Mouse (Mus musculus): Measurements from ENCODE around the gene March8. TPM values are rescaled to one million over a fixed set of nuclear protein-coding genes. Genes with fewer than 3 reads are reported as not detected.

Gene March8
- polyA plus RNA-seq (2014; fragmentation: Nextera tagmentation; extraction: Ambion mirVana) = 28.6 and 40.0 TPM in 2 replicates

DNA sequence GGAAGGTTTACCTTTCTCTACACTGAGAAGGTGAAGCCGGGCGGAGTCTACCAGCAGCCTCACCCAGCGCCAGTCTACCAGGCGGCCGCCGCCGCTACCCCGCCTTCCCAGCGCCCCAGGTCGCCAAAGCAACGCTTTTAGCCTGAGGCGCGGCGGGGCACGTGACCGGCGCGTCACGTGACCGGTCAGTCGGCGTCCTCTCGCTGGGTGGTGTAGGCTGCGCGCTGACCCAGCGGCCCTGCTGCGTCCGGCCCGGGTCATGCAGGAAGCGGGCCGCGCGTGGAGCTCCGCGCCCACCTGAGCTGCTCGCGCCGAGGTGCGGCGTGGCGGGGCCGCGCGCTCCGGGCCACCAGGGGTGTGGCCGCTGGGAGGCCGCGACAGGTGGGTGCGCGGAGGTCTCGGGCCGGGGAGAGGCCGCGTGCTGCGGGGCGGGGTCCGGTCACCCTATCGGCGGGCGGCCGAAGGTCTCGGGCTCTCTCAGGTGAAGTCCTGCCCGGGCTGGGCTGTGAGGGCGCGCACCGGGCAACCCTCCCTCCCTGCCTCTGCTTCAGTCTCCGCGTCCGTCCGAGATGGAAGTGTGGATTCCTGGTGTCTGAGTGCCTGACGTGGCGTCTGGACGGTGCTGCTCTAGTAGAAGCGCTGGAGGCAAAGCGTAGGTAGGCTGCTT, at the start of gene March8:
March8 (plus strand) TSS at position 190 of the 667 bp plus-strand sequence.
- H3K9me3 ChIP-seq (ENCODE audit: control insufficient read depth, low read length) = no peaks in the 10 kb centered on the region
- peak within 1 kb of the TSS; percentile 91 for H3K4me3 ChIP-seq (ENCODE audit: low read length)
- no peak within 1 kb of the TSS for H3K27ac ChIP-seq (ENCODE audit: low read depth, low read length)
- peaks cover 5% of the 10 kb centered on the region; the same call in 1 of the 2 replicates for H3K4me1 ChIP-seq (ENCODE audit: control insufficient read depth, insufficient read depth, low read length)
- H3K4me2 ChIP-seq (replicated peaks; ENCODE audit: low read depth, low read length) = peak within 1 kb of the TSS; percentile 57
- under 1% methylated on average over 75 of the region's 75 CpGs for WGBS
- peak; percentile 99 for ATAC-seq (ENCODE audit: low FRiP score, low TSS enrichment)
- H3K27me3 ChIP-seq (ENCODE audit: control insufficient read depth, insufficient read depth, low read length) = no peaks in the 10 kb centered on the region
- H3K36me3 ChIP-seq (ENCODE audit: control insufficient read depth, insufficient read depth, low read length) = no peaks in the 10 kb centered on the region
- H3K9ac ChIP-seq (ENCODE audit: low read depth, low read length) = peak within 1 kb of the TSS; percentile 81

DNA sequence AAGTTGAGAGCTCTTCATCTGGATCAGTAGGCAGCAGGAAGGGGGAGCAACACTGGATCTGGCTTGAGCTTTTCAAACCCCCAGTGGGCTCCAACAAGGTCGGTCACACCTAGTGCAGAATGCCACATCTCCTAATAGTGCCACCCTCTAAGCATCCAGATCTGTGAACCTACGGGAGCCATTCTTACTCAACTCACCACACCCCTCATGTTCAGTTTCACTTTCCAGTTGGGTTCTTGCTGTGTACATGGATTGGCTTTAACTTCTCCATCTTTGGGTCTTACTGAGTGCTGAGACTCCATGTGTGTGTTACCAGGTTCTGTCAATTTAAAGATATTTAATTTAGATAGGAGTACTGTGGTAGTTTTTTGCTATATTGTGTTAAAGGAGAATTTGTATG, 26.4 kb upstream of the March8 start:
- H3K27ac ChIP-seq (ENCODE audit: low read depth, low read length) = no peak overlapping the region
- WGBS = 100% methylated on average over 2 of the region's 2 CpGs

DNA sequence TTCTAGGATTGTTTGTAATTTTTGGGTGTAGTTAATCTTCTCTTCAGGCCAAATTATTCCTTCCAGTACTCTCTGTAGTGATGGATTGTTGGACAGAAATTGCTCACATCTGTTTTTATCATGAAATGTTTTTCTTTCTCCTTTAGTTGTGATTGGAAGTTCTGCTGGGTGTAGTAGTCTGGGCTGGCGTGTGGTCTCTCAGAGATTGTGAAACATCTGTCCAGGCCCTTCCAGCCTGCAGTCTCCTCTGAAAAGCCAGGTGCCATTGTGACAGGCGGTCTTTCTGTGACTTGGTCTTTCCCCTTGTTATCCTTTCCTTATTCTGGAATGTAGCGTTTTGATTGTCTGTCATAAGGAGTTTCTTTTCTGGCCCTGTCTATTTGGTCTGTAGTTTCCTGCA, 18.6 kb upstream of the March8 start:
- Histone ChIP-seq H3K27ac (ENCODE audit: low read depth, low read length) (no peak overlapping the region), H3K36me3 (ENCODE audit: control insufficient read depth, insufficient read depth, low read length) (no peaks in the 10 kb centered on the region), H3K9me3 (ENCODE audit: control insufficient read depth, low read length) (no peaks in the 10 kb centered on the region), H3K4me1 (ENCODE audit: control insufficient read depth, insufficient read depth, low read length) (no peaks in the 10 kb centered on the region), H3K4me2 (replicated peaks; ENCODE audit: low read depth, low read length) (no peak overlapping the region), H3K9ac (ENCODE audit: low read depth, low read length) (no peak overlapping the region), H3K4me3 (ENCODE audit: low read length) (no peak overlapping the region), H3K27me3 (ENCODE audit: control insufficient read depth, insufficient read depth, low read length) (no peaks in the 10 kb centered on the region)
- WGBS = 81% methylated on average over 3 of the region's 3 CpGs
- ATAC-seq (ENCODE audit: low FRiP score, low TSS enrichment) = no peak

More for the DNA sequence above, 26.4 kb upstream of the March8 start:
- Histone ChIP-seq H3K36me3 (ENCODE audit: control insufficient read depth, insufficient read depth, low read length) (no peaks in the 10 kb centered on the region), H3K4me2 (replicated peaks; ENCODE audit: low read depth, low read length) (no peak overlapping the region), H3K4me3 (ENCODE audit: low read length) (no peak overlapping the region), H3K9ac (ENCODE audit: low read depth, low read length) (no peak overlapping the region), H3K27me3 (ENCODE audit: control insufficient read depth, insufficient read depth, low read length) (no peaks in the 10 kb centered on the region), H3K9me3 (ENCODE audit: control insufficient read depth, low read length) (no peaks in the 10 kb centered on the region), H3K4me1 (ENCODE audit: control insufficient read depth, insufficient read depth, low read length) (no peaks in the 10 kb centered on the region)
- ATAC-seq (ENCODE audit: low FRiP score, low TSS enrichment) = no peak

DNA sequence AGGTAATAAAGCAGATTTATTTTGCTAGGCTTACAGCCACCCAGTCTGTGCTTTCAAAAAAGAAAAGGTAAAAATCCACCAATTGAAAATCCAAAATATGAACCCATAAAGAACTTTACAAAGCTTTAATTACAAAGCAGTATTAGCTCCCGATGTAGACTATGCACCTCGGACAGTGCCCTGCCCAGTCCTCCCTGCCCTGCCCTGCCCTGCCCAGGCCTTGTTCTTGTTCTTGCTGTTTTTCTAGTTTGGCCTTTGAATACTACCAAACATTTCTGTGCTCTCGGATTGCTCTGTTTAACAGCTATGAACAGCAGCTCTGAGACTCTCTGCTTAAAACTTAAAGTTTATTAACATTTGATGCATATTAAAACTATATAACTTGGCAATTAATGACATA, 11.2 kb upstream of the March8 start:
- H3K4me2 ChIP-seq (replicated peaks; ENCODE audit: low read depth, low read length) = no peak overlapping the region
- 79% methylated on average over 3 of the region's 3 CpGs for WGBS
- no peaks in the 10 kb centered on the region for H3K4me1 ChIP-seq (ENCODE audit: control insufficient read depth, insufficient read depth, low read length)
- no peak for ATAC-seq (ENCODE audit: low FRiP score, low TSS enrichment)
- no peak overlapping the region for H3K27ac ChIP-seq (ENCODE audit: low read depth, low read length)
- no peaks in the 10 kb centered on the region for H3K9me3 ChIP-seq (ENCODE audit: control insufficient read depth, low read length)
- H3K27me3 ChIP-seq (ENCODE audit: control insufficient read depth, insufficient read depth, low read length) = no peaks in the 10 kb centered on the region
- H3K9ac ChIP-seq (ENCODE audit: low read depth, low read length) = no peak overlapping the region
- H3K4me3 ChIP-seq (ENCODE audit: low read length) = no peak overlapping the region
- H3K36me3 ChIP-seq (ENCODE audit: control insufficient read depth, insufficient read depth, low read length) = no peaks in the 10 kb centered on the region

DNA sequence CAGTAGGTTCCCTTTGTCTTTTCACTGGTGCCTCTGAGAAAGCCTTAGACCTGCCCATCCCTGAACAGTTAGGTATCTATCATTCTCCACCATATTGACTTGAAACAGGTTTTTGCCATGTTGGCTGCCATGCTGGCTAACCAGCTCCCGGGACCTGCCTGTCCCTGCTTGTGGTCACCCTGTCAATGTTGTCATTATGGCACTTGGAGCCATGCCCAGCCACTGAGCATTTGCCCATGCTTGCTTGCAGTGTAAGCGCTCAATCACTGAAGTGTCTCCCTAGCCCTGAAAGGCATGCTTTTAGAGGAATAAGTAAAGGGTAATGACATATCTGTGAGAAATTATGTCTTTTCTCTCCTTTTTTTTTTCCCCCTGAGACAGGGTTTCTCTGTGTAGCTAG, 6.4 kb upstream of the March8 start:
- no peak overlapping the region for H3K9ac ChIP-seq (ENCODE audit: low read depth, low read length)
- no peak overlapping the region for H3K4me2 ChIP-seq (replicated peaks; ENCODE audit: low read depth, low read length)
- no peak overlapping the region for H3K4me3 ChIP-seq (ENCODE audit: low read length)
- H3K27ac ChIP-seq (ENCODE audit: low read depth, low read length) = no peak overlapping the region
- ATAC-seq (ENCODE audit: low FRiP score, low TSS enrichment) = no peak
- H3K9me3 ChIP-seq (ENCODE audit: control insufficient read depth, low read length) = no peaks in the 10 kb centered on the region
- 85% methylated on average over 2 of the region's 2 CpGs for WGBS
- H3K27me3 ChIP-seq (ENCODE audit: control insufficient read depth, insufficient read depth, low read length) = no peaks in the 10 kb centered on the region
- H3K4me1 ChIP-seq (ENCODE audit: control insufficient read depth, insufficient read depth, low read length) = no peaks in the 10 kb centered on the region
- no peaks in the 10 kb centered on the region for H3K36me3 ChIP-seq (ENCODE audit: control insufficient read depth, insufficient read depth, low read length)

DNA sequence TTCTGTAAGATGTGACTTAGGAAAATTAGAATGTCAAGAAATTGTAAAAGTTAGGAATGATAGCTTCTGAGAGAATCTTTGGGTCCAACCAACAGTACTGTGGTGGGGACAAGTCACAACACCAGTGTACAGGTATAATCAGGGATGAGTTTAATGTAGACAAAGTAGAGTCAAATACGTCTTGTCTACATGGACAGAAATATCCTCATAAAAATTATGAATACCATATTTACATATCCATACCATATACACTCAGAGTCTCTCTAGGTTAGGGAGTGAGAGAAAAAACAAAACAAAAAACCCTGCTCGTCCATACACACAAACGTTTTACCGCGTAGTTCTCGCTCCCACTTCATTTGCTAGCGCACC, 374 bp upstream of the March8 start:
- peak; percentile 10; the same call in 1 of the 2 replicates for ATAC-seq (ENCODE audit: low FRiP score, low TSS enrichment)
- 3% methylated on average over 7 of the region's 7 CpGs for WGBS
- H3K27ac ChIP-seq (ENCODE audit: low read depth, low read length) = no peak overlapping the region

DNA sequence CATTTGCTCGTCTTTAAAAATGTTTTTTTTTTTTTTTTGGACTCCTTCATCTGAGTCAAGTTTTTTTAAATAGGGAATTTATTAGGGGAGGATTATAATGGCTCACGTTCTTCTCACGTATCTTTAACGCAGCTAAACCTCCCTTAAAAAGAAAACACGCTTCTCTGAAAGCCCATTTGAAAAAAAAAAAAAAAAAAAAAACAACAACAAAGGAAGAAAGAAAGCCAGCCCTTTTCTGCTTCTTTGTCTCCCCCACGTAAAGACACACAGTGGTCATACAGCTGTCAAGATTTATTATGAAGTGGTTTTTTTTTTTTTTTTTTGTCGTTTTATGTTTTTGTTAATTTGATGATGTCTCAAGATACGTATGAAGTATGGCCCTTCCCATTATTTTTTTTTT, 696 bp downstream of the March8 start:
- no peaks in the 10 kb centered on the region for H3K27me3 ChIP-seq (ENCODE audit: control insufficient read depth, insufficient read depth, low read length)
- H3K36me3 ChIP-seq (ENCODE audit: control insufficient read depth, insufficient read depth, low read length) = no peaks in the 10 kb centered on the region
- 11% methylated on average over 8 of the region's 8 CpGs for WGBS
- ATAC-seq (ENCODE audit: low FRiP score, low TSS enrichment) = no peak
- peak overlapping the region; percentile 81 for H3K9ac ChIP-seq (ENCODE audit: low read depth, low read length)
- peaks cover 5% of the 10 kb centered on the region; the same call in 1 of the 2 replicates for H3K4me1 ChIP-seq (ENCODE audit: control insufficient read depth, insufficient read depth, low read length)
- peak overlapping the region; percentile 91 for H3K4me3 ChIP-seq (ENCODE audit: low read length)
- no peaks in the 10 kb centered on the region for H3K9me3 ChIP-seq (ENCODE audit: control insufficient read depth, low read length)
- no peak overlapping the region for H3K27ac ChIP-seq (ENCODE audit: low read depth, low read length)
- H3K4me2 ChIP-seq (replicated peaks; ENCODE audit: low read depth, low read length) = peak overlapping the region; percentile 57

More for the DNA sequence above, 374 bp upstream of the March8 start:
- H3K36me3 ChIP-seq (ENCODE audit: control insufficient read depth, insufficient read depth, low read length) = no peaks in the 10 kb centered on the region
- peak overlapping the region; percentile 81 for H3K9ac ChIP-seq (ENCODE audit: low read depth, low read length)
- H3K4me2 ChIP-seq (replicated peaks; ENCODE audit: low read depth, low read length) = peak overlapping the region; percentile 57
- H3K4me1 ChIP-seq (ENCODE audit: control insufficient read depth, insufficient read depth, low read length) = peaks cover 5% of the 10 kb centered on the region; the same call in 1 of the 2 replicates
- H3K27me3 ChIP-seq (ENCODE audit: control insufficient read depth, insufficient read depth, low read length) = no peaks in the 10 kb centered on the region
- no peaks in the 10 kb centered on the region for H3K9me3 ChIP-seq (ENCODE audit: control insufficient read depth, low read length)
- H3K4me3 ChIP-seq (ENCODE audit: low read length) = peak overlapping the region; percentile 91

DNA sequence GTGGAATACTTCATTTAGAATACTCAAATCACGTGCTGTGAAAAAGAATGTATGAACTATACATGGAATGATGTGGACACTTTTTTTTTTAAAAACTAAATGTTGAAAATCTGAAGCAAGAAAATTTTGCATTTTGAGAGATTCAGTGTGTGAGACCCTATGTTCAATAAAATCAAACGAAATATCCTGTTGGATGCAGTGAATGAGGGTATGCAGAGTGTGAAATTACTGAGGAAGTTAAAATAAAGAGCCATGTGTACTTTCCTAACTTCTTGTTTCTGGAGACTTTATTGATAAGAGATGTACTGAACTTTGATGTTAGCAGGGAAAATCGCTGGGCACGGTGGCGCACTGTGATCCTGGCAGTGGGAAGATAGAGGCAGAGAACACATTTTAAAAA, 1.3 kb downstream of the March8 start:
- Histone ChIP-seq H3K9ac (ENCODE audit: low read depth, low read length) (no peak overlapping the region), H3K9me3 (ENCODE audit: control insufficient read depth, low read length) (no peaks in the 10 kb centered on the region), H3K4me2 (replicated peaks; ENCODE audit: low read depth, low read length) (peak overlapping the region; percentile 57; the same call in 1 of the 2 replicates), H3K4me3 (ENCODE audit: low read length) (peak overlapping the region; percentile 91; the same call in 1 of the 2 replicates), H3K36me3 (ENCODE audit: control insufficient read depth, insufficient read depth, low read length) (no peaks in the 10 kb centered on the region), H3K27me3 (ENCODE audit: control insufficient read depth, insufficient read depth, low read length) (no peaks in the 10 kb centered on the region), H3K27ac (ENCODE audit: low read depth, low read length) (no peak overlapping the region), H3K4me1 (ENCODE audit: control insufficient read depth, insufficient read depth, low read length) (peaks cover 5% of the 10 kb centered on the region; the same call in 1 of the 2 replicates)
- WGBS = 85% methylated on average over 5 of the region's 5 CpGs
- no peak for ATAC-seq (ENCODE audit: low FRiP score, low TSS enrichment)

DNA sequence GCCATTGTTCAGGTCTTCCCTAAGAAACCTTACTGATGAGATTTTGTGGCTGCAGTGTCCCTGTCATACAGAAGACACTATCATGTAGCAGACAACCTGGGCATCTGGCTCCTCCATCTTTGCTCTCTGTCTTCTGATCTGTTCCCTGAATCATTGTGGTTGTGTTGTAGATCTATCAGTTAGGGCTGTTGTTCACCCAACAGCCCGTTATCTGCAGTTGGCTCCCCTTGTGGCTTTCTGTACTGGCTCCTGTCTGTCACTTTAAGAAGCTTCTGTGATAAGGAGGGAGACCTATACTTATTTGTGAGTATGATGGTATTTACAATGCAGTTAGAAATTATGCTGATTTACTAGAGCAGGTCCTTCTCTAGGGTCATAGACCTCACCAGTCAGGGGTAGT, 2.7 kb downstream of the March8 start:
- ATAC-seq (ENCODE audit: low FRiP score, low TSS enrichment) = no peak
- Histone ChIP-seq H3K4me3 (ENCODE audit: low read length) (no peak overlapping the region), H3K27ac (ENCODE audit: low read depth, low read length) (no peak overlapping the region), H3K4me2 (replicated peaks; ENCODE audit: low read depth, low read length) (no peak overlapping the region), H3K9me3 (ENCODE audit: control insufficient read depth, low read length) (no peaks in the 10 kb centered on the region), H3K9ac (ENCODE audit: low read depth, low read length) (no peak overlapping the region), H3K27me3 (ENCODE audit: control insufficient read depth, insufficient read depth, low read length) (no peaks in the 10 kb centered on the region), H3K4me1 (ENCODE audit: control insufficient read depth, insufficient read depth, low read length) (peaks cover 5% of the 10 kb centered on the region; the same call in 1 of the 2 replicates), H3K36me3 (ENCODE audit: control insufficient read depth, insufficient read depth, low read length) (no peaks in the 10 kb centered on the region)
- WGBS = 89% methylated on average over 1 of the region's 1 CpGs

All from kidney, embryonic 14.5 days (tissue).